Comparison of ENCODE assay signal across 18 mouse cellular contexts in the genomic region with DNA sequence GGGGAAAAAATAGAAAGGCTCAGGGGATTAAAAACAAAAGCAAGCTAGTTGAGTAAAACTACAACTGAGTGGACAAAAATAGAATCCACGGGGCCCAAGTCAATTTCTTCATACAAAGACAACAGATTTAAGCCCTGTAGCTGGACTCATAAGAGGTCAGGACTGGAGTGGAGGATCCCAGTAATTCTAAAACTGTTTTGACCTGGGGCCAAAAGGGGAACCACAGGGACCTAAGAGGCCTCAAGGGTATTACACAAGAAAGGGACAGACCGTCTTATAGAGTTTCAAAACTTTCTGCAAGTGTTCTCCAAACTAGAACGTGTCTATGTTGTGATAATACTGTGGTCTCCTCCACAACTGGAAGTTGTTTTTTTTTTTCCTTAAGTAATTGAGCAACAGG. TPM values are rescaled to one million over a fixed set of nuclear protein-coding genes. Genes with fewer than 3 reads are reported as not detected.
DNase-seq lines count a peak whose midpoint lies in the region; ATAC-seq and TF ChIP-seq lines count a peak whose summit lies in the region.
"Had no signal": no experiment of that assay in that cellular context is flagged by ENCODE, and none has a peak within 500 bp of the region (broad histone marks: within the 10 kb centered on the region; RNA-seq: fewer than 3 reads in every experiment).

No protein-coding gene starts in this region.

- peak; percentile 44; the same call in 1 of the 2 replicates for ATAC-seq in liver, embryonic 15.5 days (ENCODE audit: insufficient read depth)
- peak; percentile 91 for ATAC-seq in lung, postnatal 0 days
- no peak for ATAC-seq in hindbrain, embryonic 14.5 days (ENCODE audit: low FRiP score)
- ATAC-seq in midbrain, embryonic 14.5 days (ENCODE audit: low FRiP score, low TSS enrichment), result no peak
- ATAC-seq: forebrain, embryonic 15.5 days had no signal

- TF ChIP-seq EP300 in lung, postnatal 0 days (IDR thresholded peaks at IDR 0.05), result peak; percentile 73

- no peak overlapping the region for H3K4me3 ChIP-seq in liver, embryonic 15.5 days (replicated peaks)
- H3K4me3 ChIP-seq in lung, postnatal 0 days (ENCODE audit: low read depth, low read length), result no peak overlapping the region
- H3K4me3 ChIP-seq in hindbrain, embryonic 14.5 days (replicated peaks; ENCODE audit: low read length), result no peak overlapping the region
- no peak overlapping the region for H3K4me3 ChIP-seq in midbrain, embryonic 14.5 days (replicated peaks; ENCODE audit: low read depth, low read length)
- H3K4me3 ChIP-seq: embryonic facial prominence, embryonic 12.5 days; forebrain, embryonic 15.5 days; heart, embryonic 15.5 days; limb, embryonic 13.5 days; midbrain, embryonic 12.5 days; neural tube, embryonic 13.5 days; stomach, embryonic 15.5 days had no signal

- H3K27me3 ChIP-seq in liver, embryonic 15.5 days, result no peaks in the 10 kb centered on the region
- no peaks in the 10 kb centered on the region for H3K27me3 ChIP-seq in lung, postnatal 0 days (replicated peaks; ENCODE audit: insufficient read depth, low read length)
- no peaks in the 10 kb centered on the region for H3K27me3 ChIP-seq in hindbrain, embryonic 14.5 days (ENCODE audit: control insufficient read depth, insufficient read depth, low read length)
- H3K27me3 ChIP-seq in midbrain, embryonic 14.5 days (ENCODE audit: control insufficient read depth, insufficient read depth, low read length), result no peaks in the 10 kb centered on the region
- H3K27me3 ChIP-seq: embryonic facial prominence, embryonic 12.5 days; forebrain, embryonic 15.5 days; heart, embryonic 15.5 days; limb, embryonic 13.5 days; midbrain, embryonic 12.5 days; neural tube, embryonic 13.5 days; stomach, embryonic 15.5 days had no signal

- TF ChIP-seq CTCF in lung, postnatal 0 days (IDR thresholded peaks at IDR 0.05), result no peak

- H3K9me3 ChIP-seq in liver, embryonic 15.5 days (replicated peaks), result no peaks in the 10 kb centered on the region
- no peaks in the 10 kb centered on the region for H3K9me3 ChIP-seq in lung, postnatal 0 days (ENCODE audit: low read length)
- no peaks in the 10 kb centered on the region for H3K9me3 ChIP-seq in hindbrain, embryonic 14.5 days (ENCODE audit: control insufficient read depth, low read length)
- no peaks in the 10 kb centered on the region for H3K9me3 ChIP-seq in midbrain, embryonic 14.5 days (ENCODE audit: control insufficient read depth, low read length)
- H3K9me3 ChIP-seq: embryonic facial prominence, embryonic 12.5 days; forebrain, embryonic 15.5 days; heart, embryonic 15.5 days; limb, embryonic 13.5 days; midbrain, embryonic 12.5 days; neural tube, embryonic 13.5 days; stomach, embryonic 15.5 days had no signal

- H3K27ac ChIP-seq in liver, embryonic 15.5 days (replicated peaks), result no peak overlapping the region
- H3K27ac ChIP-seq in lung, postnatal 0 days (ENCODE audit: low read length), result peak overlapping the region; percentile 35; the same call in 1 of the 2 replicates
- no peak overlapping the region for H3K27ac ChIP-seq in hindbrain, embryonic 14.5 days
- no peak overlapping the region for H3K27ac ChIP-seq in midbrain, embryonic 14.5 days (replicated peaks; ENCODE audit: low read depth, low read length)
- H3K27ac ChIP-seq: embryonic facial prominence, embryonic 12.5 days; forebrain, embryonic 15.5 days; heart, embryonic 15.5 days; limb, embryonic 13.5 days; midbrain, embryonic 12.5 days; neural tube, embryonic 13.5 days; stomach, embryonic 15.5 days had no signal

- no peaks in the 10 kb centered on the region for H3K4me1 ChIP-seq in liver, embryonic 15.5 days (replicated peaks)
- no peaks in the 10 kb centered on the region for H3K4me1 ChIP-seq in lung, postnatal 0 days (ENCODE audit: insufficient read depth, low read depth, low read length)
- no peaks in the 10 kb centered on the region for H3K4me1 ChIP-seq in hindbrain, embryonic 14.5 days (replicated peaks; ENCODE audit: control insufficient read depth, insufficient read depth, low read length)
- no peaks in the 10 kb centered on the region for H3K4me1 ChIP-seq in midbrain, embryonic 14.5 days (ENCODE audit: control insufficient read depth, insufficient read depth, low read length)
- H3K4me1 ChIP-seq: embryonic facial prominence, embryonic 12.5 days; forebrain, embryonic 15.5 days; heart, embryonic 15.5 days; limb, embryonic 13.5 days; neural tube, embryonic 13.5 days; stomach, embryonic 15.5 days had no signal

- H3K4me2 ChIP-seq in liver, embryonic 15.5 days, result no peak overlapping the region
- no peak overlapping the region for H3K4me2 ChIP-seq in lung, postnatal 0 days (replicated peaks; ENCODE audit: low read depth, low read length)
- H3K4me2 ChIP-seq in hindbrain, embryonic 14.5 days (replicated peaks), result no peak overlapping the region
- no peak overlapping the region for H3K4me2 ChIP-seq in midbrain, embryonic 14.5 days (ENCODE audit: low read length)
- H3K4me2 ChIP-seq: embryonic facial prominence, embryonic 12.5 days; forebrain, embryonic 15.5 days; heart, embryonic 15.5 days; limb, embryonic 13.5 days; midbrain, embryonic 12.5 days; neural tube, embryonic 13.5 days; stomach, embryonic 15.5 days had no signal

- no peak overlapping the region for H3K9ac ChIP-seq in liver, embryonic 15.5 days
- H3K9ac ChIP-seq in lung, postnatal 0 days (replicated peaks; ENCODE audit: low read depth), result no peak overlapping the region
- H3K9ac ChIP-seq in hindbrain, embryonic 14.5 days, result no peak overlapping the region
- no peak overlapping the region for H3K9ac ChIP-seq in midbrain, embryonic 14.5 days (replicated peaks; ENCODE audit: low read length)
- H3K9ac ChIP-seq: embryonic facial prominence, embryonic 12.5 days; forebrain, embryonic 15.5 days; heart, embryonic 15.5 days; limb, embryonic 13.5 days; midbrain, embryonic 12.5 days; neural tube, embryonic 13.5 days; stomach, embryonic 15.5 days had no signal

- DNase-seq in adrenal gland, postnatal 10 days, result peak; percentile 61
- no peak for DNase-seq in adrenal gland, postnatal 4 days (ENCODE audit: low spot score in 2 of 2)
- DNase-seq in liver, result no peak
- DNase-seq in lung, postnatal 0 days (ENCODE audit: low spot score), result peak; percentile 90
- DNase-seq in hindbrain, embryonic 14.5 days (ENCODE audit: low spot score), result no peak
- DNase-seq in midbrain, embryonic 14.5 days, result no peak
- no peak for DNase-seq in embryo, embryonic 9.5 days (ENCODE audit: extremely low spot score)
- DNase-seq: B cell, adult 2 months; cerebellum, adult 8-10 months; right cerebral cortex, postnatal 14 days had no signal

- WGBS in liver, embryonic 15.5 days (ENCODE audit: insufficient replicate concordance), result 29% methylated on average over 3 of the region's 3 CpGs
- WGBS in lung, postnatal 0 days, result 48% methylated on average over 3 of the region's 3 CpGs
- 70% methylated on average over 3 of the region's 3 CpGs for WGBS in hindbrain, embryonic 14.5 days
- WGBS in midbrain, embryonic 14.5 days, result 38% methylated on average over 3 of the region's 3 CpGs

- no peaks in the 10 kb centered on the region for H3K36me3 ChIP-seq in liver, embryonic 15.5 days (replicated peaks)
- no peaks in the 10 kb centered on the region for H3K36me3 ChIP-seq in lung, postnatal 0 days (ENCODE audit: insufficient read depth, low read length)
- H3K36me3 ChIP-seq in hindbrain, embryonic 14.5 days (replicated peaks; ENCODE audit: control insufficient read depth, insufficient read depth), result no peaks in the 10 kb centered on the region
- H3K36me3 ChIP-seq in midbrain, embryonic 14.5 days (ENCODE audit: control insufficient read depth, insufficient read depth, low read length), result no peaks in the 10 kb centered on the region
- H3K36me3 ChIP-seq: embryonic facial prominence, embryonic 12.5 days; forebrain, embryonic 15.5 days; heart, embryonic 15.5 days; limb, embryonic 13.5 days; midbrain, embryonic 12.5 days; neural tube, embryonic 13.5 days; stomach, embryonic 15.5 days had no signal

RNA-seq across cellular contexts. Expression of gene Cop1, which starts 45.4 kb away (rescaled TPM):
- total RNA-seq in adrenal gland, postnatal 10 days (2021), result 100 to 1,000 TPM; 120 to 136 TPM
- total RNA-seq in adrenal gland, postnatal 4 days (2021), result 100 to 1,000 TPM; 136 to 153 TPM
- 59.2 and 70.1 TPM in 2 replicates for polyA plus RNA-seq in liver, embryonic 15.5 days (2015; fragmentation: Nextera tagmentation; extraction: Ambion mirVana)
- polyA plus RNA-seq in lung, postnatal 0 days (2015; fragmentation: Nextera tagmentation; extraction: Ambion mirVana), result 49.1 and 70.1 TPM in 2 replicates
- polyA plus RNA-seq in hindbrain, embryonic 14.5 days (2014; fragmentation: Nextera tagmentation; extraction: Ambion mirVana), result 67.9 and 74.4 TPM in 2 replicates
- 52.5 and 57.7 TPM in 2 replicates for polyA plus RNA-seq in midbrain, embryonic 14.5 days (2014; fragmentation: Nextera tagmentation; extraction: Ambion mirVana)

Comparison
In these comparisons a context has a peak if more than half of its experiments do, and no peak if none do; other contexts are left out.
1. DNase-seq: peak in adrenal gland, postnatal 10 days (single experiment) and lung, postnatal 0 days (single experiment); none in adrenal gland, postnatal 4 days (0 of 2), liver (single experiment), hindbrain, embryonic 14.5 days (single experiment), midbrain, embryonic 14.5 days (single experiment) and embryo, embryonic 9.5 days (single experiment).
2. ATAC-seq: peak in liver, embryonic 15.5 days (single experiment) and lung, postnatal 0 days (single experiment); none in hindbrain, embryonic 14.5 days (single experiment) and midbrain, embryonic 14.5 days (single experiment).